Mouse (Mus musculus): Measurements from ENCODE around the gene Gm10324. TPM values are rescaled to one million over a fixed set of nuclear protein-coding genes. Genes with fewer than 3 reads are reported as not detected.
"Not testable (repeated sequence)": the region's sequence is repeated elsewhere in the genome, so short reads cannot be mapped to it uniquely, and the experiment has no call there.

The Gm10324 gene
- total RNA-seq (2021), result not detected

DNA sequence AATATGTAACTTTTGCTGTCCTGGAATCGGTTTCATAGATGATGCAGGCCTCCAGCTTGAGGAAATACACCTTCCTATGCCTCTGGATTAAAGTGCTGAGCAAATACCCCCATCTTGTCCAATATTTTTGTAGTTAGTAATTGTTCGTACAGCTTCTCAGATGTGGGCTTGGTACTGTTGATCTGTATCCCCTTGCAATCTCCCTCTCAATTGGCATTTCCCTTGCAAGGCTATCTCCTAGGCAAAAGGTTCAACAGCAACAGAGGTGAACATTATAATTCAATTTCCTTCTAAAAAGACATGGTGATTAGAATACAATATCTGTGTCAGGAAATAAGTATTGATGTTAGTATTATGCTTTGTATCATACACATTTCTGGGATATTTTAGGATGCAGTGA, at the start of gene Gm10324:
Gene Gm10324 (plus strand): TSS at position 301 of the 400 bp plus-strand sequence.
- DNase-seq; intact Hi-C loops (cut with DNase I): not testable (repeated sequence)

Other genes starting within 250 kb of the Gm10324 start
- not detected for gene Gm10772, start 108.0 kb downstream of the Gm10324 start, total RNA-seq (2021)